Mouse (Mus musculus): ENCODE data around the gene Ropn1l.

DNA sequence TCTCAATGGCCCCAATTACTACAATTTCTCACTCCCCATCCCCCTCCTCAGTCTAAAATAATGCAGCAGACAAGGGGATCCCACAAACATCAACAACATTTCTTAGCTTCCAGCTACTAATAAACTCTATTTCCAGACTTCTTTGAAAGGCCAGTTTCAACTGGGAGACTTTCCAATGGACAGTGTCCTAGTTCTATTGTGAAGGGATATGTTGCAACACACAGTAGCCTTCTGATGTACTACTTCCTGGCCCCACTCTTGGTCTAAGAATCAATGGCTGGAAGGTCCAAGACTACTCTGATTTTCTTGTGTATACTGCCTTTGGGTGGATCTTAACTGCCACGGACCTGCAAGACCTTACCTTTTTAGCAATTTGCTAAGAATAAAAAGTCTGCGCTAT, 12.3 kb upstream of the Ropn1l start:
- no peak for TF ChIP-seq CTCF (IDR thresholded peaks at IDR 0.05; ENCODE audit: low read depth, low read length)
- no peak for TF ChIP-seq POLR2A (IDR thresholded peaks at IDR 0.05; ENCODE audit: extremely low read depth, insufficient read depth, low read length)

Data from liver, adult 2 months (tissue).